Mouse (Mus musculus): ENCODE data around the gene Gpn2. TPM values are rescaled to one million over a fixed set of nuclear protein-coding genes. Genes with fewer than 3 reads are reported as not detected.

The Gpn2 gene
- polyA plus RNA-seq, 1 experiment, result 66.6 TPM

- no peak for TF ChIP-seq GATA1 (IDR thresholded peaks at IDR 0.05; ENCODE audit: low read length)
Observed at GRCm38 (mm10) chr4:133570066-133570466, 14.1 kb upstream of the Gpn2 start.

DNA sequence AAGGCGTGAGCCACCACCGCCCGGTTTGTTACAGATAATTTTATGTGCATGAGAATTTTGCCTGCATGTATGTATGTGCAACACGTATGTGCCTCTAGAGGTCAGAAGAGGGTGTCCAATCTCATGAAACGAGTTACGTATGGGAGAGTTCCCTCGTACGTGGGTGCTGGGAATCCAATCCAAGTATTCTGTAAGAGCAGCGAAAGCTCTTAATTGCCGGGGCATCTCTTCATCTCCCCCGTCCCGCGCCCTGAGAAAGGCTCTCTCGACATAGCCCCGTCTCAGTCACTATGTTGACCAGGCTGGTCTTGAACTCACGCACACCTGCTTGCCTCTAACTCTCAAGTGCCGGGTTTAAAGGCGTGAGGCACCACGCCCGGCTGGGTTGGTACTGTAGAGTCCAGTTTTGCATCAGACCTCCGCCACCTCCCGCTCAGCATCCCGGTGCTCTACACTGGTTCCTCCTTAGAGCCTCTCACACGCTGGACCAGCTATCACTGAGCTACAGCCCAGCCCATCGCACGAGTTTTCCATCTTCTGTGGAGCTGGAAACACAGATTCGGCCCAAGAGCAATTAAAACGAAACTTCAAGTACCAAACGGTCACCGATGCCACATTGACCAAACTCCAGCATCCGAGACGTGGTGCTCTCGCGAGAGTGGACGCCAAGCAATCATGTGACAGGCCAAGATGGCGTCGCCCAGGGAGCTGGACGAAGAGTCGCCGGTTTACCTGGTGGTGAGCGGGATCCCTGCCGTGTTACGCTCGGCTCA is 9.9 kb upstream of the Gpn2 start, which contains the start of gene Gpatch3:
TSS of gene Gpatch3 (plus strand) at position 676 of the 773 bp plus-strand sequence.
- TF ChIP-seq GATA1 (IDR thresholded peaks at IDR 0.05; ENCODE audit: low read length), result no peak

- no peak for TF ChIP-seq GATA1 (IDR thresholded peaks at IDR 0.05; ENCODE audit: low read length)
Observed at GRCm38 (mm10) chr4:133574843-133575202, 9.3 kb upstream of the Gpn2 start.

DNA sequence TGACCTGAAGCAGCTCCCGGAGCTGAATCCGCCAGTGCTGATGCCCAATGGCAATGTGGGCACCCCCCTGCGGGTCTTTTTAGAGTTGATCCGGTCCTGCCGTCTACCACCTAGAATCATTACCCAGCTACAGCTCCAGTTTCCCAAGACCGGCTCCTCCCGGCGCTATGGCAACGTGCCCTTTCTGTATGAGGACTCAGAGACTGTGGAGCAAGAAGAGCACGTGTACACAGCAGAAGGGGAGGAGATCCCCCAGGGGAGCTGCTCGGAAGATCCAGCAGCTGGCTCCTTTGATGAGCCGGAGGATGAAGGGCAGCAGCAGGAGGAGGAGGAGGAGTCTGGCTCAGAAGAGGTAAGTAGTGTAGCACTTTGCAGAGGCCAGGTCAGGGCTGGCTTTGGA is 6.2 kb upstream of the Gpn2 start:
- no peak for TF ChIP-seq GATA1 (IDR thresholded peaks at IDR 0.05; ENCODE audit: low read length)

GRCm38 (mm10) chr4:133583690-133584058 is 488 bp upstream of the Gpn2 start:
- TF ChIP-seq GATA1 (IDR thresholded peaks at IDR 0.05; ENCODE audit: low read length), result no peak

DNA sequence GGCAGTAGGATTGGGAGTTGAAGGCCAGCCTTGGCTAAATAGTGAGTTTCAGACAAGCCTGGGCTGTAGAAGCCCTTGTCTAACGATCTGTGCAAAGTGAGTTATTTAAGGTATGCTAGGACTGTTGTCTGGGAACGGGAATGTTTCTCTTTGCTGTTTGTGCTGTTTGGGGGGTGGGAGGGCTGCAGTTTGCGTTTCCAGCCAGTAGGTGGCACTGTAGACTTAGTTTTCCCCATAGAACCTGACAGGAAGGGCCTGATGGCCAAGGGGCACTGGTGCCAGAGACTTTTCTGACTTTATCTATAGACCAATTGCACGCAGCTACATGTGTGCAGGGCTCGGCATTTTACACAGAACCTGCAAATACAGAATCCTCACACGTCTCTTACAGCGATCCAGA is 8.4 kb downstream of the Gpn2 start:
- TF ChIP-seq GATA1 (IDR thresholded peaks at IDR 0.05; ENCODE audit: low read length), result no peak

DNA sequence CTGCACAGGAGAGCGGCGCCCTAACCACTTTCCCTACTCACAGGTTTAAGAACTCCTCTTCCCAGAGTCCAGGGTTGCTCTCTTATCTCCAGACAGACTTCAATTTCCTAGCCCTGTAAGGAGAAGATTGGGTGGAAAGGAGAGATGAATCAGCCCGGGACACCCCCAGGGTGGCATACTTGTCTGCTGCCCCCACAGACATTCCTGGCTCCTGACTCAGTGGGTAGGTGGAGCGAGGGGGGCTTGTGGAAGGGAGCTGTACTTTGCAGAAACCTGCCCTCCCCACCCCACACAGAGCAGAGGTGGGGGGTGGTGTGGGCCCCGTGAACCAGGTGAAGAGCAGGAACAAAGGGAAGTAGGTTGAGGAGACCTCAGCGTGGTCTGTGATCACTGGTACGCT is 11.4 kb downstream of the Gpn2 start:
- no peak for TF ChIP-seq GATA1 (IDR thresholded peaks at IDR 0.05; ENCODE audit: low read length)

GRCm38 (mm10) chr4:133596084-133596483 is 11.9 kb downstream of the Gpn2 start:
- no peak for TF ChIP-seq GATA1 (IDR thresholded peaks at IDR 0.05; ENCODE audit: low read length)

DNA sequence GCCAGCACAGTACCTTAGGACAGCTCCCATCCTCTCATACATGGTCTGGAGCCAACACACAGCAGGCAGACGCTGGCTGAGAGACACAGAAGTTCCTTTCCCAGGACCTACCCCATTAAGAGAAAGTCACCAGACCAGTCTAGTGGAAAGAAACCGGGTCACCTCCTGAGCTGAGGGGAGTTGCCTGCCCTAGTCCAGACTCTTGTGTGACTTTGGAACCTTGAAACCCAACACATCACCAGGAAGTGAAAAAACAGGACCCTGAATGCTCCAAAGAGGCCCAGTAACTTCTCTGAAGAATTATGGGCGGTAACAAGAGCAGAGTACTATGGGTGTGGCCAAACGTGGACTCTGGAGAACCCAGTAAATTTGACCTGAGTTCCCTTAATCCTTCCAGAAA is 14.5 kb downstream of the Gpn2 start:
- no peak for TF ChIP-seq GATA1 (IDR thresholded peaks at IDR 0.05; ENCODE audit: low read length)

DNA sequence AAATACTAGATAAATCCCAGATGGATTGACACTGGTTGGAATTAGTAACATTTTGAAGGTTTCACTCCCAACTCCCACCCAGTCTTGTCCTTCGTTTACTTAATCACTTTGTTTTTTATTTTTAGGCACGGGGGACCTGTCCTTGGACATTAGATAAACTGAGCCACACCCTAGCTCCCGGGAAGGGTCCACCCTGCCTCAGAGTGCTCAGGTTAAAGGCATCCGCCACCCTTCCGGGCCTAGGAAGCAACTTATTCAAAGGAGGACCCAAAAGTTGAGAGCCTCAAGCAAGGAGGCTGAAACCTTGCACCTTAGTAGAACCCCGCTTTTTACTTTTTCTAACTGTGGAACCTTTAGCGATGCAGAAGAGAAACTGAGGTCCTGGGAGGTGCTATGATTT is 15.0 kb downstream of the Gpn2 start:
- TF ChIP-seq GATA1 (IDR thresholded peaks at IDR 0.05; ENCODE audit: low read length), result no peak

- TF ChIP-seq GATA1 (IDR thresholded peaks at IDR 0.05; ENCODE audit: low read length), result no peak
Observed at GRCm38 (mm10) chr4:133599571-133600073, 15.5 kb downstream of the Gpn2 start.

GRCm38 (mm10) chr4:133600306-133600705 is 16.1 kb downstream of the Gpn2 start:
- TF ChIP-seq GATA1 (IDR thresholded peaks at IDR 0.05; ENCODE audit: low read length), result no peak

- no peak for TF ChIP-seq GATA1 (IDR thresholded peaks at IDR 0.05; ENCODE audit: low read length)
Observed at GRCm38 (mm10) chr4:133601721-133602218, 17.6 kb downstream of the Gpn2 start, which contains the start of gene Sfn. Sfn (minus strand) TSS chr4:133602168.

GRCm38 (mm10) chr4:133603056-133603455 is 18.9 kb downstream of the Gpn2 start:
- no peak for TF ChIP-seq GATA1 (IDR thresholded peaks at IDR 0.05; ENCODE audit: low read length)

DNA sequence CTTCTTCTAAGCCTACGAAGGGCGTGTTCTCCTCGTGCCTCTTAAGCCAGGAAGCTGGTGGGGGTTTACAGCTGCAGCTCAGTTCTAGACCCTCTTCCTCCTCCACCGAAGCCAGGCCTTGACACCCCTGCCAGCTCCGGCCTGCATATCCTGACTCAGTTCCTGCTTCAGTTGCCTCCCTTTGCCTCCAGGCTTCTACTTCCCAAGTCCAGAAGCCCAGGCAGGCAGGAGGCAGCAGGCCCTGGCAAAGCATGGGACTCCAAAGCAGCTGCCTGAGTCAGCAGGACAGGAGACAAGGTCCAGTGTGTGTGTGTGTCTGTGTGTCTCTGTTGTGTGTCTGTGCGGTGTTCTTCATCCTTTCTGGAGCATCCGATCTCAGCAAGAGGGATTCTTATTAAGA is 20.0 kb downstream of the Gpn2 start:
- no peak for TF ChIP-seq GATA1 (IDR thresholded peaks at IDR 0.05; ENCODE audit: low read length)

GRCm38 (mm10) chr4:133604856-133605255 is 20.7 kb downstream of the Gpn2 start:
- TF ChIP-seq GATA1 (IDR thresholded peaks at IDR 0.05; ENCODE audit: low read length), result no peak

GRCm38 (mm10) chr4:133605330-133605729 is 21.2 kb downstream of the Gpn2 start:
- TF ChIP-seq GATA1 (IDR thresholded peaks at IDR 0.05; ENCODE audit: low read length), result no peak

All from G1E-ER4 (cell line).